Mouse (Mus musculus) midbrain, embryonic 10.5 days (tissue): ENCODE results near the gene Gm4303. TPM values are rescaled to one million over a fixed set of nuclear protein-coding genes. Genes with fewer than 3 reads are reported as not detected.
"Not testable (repeated sequence)": the region's sequence is repeated elsewhere in the genome, so short reads cannot be mapped to it uniquely, and the experiment has no call there.

Experiments
- DNase-seq: peaks from one replicate; pipeline ENCODE4 v3.0.0-alpha.2; 2017; ENCODE audit warnings: low spot score
- H3K27ac ChIP-seq: fragments of 300-500 bp; sonication (generic); replicated peaks from 2 replicates; pipeline ENCODE4 v1.5.1; 2016; ENCODE audit warnings: mild to moderate bottlenecking
- H3K27me3 ChIP-seq: fragments of 300-500 bp; sonication (generic); 2 replicates; pipeline ENCODE4 v1.6.1; 2016; ENCODE audit warnings: low read depth, mild to moderate bottlenecking; ENCODE audit not compliant: poor library complexity, severe bottlenecking
- H3K36me3 ChIP-seq: fragments of 300-500 bp; sonication (generic); 2 replicates; pipeline ENCODE4 v1.6.1; 2016; ENCODE audit warnings: mild to moderate bottlenecking, moderate library complexity
- H3K4me1 ChIP-seq: fragments of 300-500 bp; sonication (generic); 2 replicates; pipeline ENCODE4 v1.6.1; 2016
- H3K4me3 ChIP-seq: fragments of 300-500 bp; sonication (generic); 2 replicates; pipeline ENCODE4 v1.5.1; 2016; ENCODE audit warnings: mild to moderate bottlenecking, moderate library complexity
- H3K9me3 ChIP-seq: fragments of 300-500 bp; sonication (generic); replicated peaks from 2 replicates; pipeline ENCODE4 v1.6.1; 2016; ENCODE audit warnings: mild to moderate bottlenecking
- WGBS: fragments of 180-500 bp; shearing (Covaris S2); methylation state at CpG from one replicate; pipeline ENCODE4 v1.1.7; 2016; 5-methylcytosine and 5-hydroxymethylcytosine counted together
- polyA plus RNA-seq: library from polyadenylated mRNA; unstranded; fragments of >200 nt; fragmentation: Nextera tagmentation; extraction: Ambion mirVana; gene quantifications from 2 replicates; pipeline ENCODE4 v1.2.1, GENCODE M21; 2016

Gm4303 gene
- not detected in 2 replicates for polyA plus RNA-seq

DNA sequence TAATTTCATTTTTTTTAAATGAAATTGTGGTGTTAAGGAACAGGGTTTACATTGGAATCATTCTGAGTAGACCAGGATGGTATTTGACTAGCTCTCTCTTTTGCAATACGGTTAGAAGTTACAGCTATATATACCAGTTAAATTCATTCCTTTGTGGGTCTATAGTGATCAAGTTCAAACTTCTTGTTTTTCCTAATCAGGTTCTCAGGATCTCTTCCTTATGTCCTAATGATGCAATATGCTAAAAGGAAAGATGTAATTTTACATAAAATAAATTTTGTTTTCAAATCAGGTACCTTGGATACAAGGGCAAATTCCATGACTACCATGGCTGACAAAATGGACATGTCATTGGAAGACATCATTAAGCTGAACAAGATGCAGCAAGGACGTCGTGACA, at the start of gene Gm4303:
Gene Gm4303 (plus strand): TSS at position 301 of the 400 bp plus-strand sequence.
- not testable (repeated sequence) for DNase-seq, H3K4me3 ChIP-seq, H3K4me1 ChIP-seq, H3K27ac ChIP-seq, H3K27me3 ChIP-seq, H3K9me3 ChIP-seq, H3K36me3 ChIP-seq
- no CpG with 5 or more reads among the region's 3 CpGs for WGBS

DNA sequence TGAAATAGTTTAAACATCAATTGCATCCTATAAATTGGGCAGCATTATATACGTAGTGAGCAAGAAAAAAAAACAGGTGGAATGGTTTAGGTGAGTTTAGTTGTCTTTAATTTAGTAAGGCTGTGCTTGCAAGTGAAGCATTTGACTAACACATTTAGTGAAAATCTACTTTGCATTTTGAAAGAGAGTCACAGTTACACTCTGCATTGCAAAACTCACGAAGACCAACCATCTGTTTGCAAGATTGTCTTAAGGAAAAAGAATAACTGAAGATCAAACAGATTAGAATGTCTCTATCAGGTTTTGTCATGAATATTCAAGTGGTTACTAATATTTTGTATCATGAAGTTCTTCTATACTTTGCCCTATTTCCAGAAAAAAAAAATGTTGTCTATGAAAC, 49.7 kb upstream of the Gm4303 start:
- Histone ChIP-seq H3K4me1 (no peaks in the 10 kb centered on the region), H3K27ac (no peak overlapping the region), H3K9me3 (no peaks in the 10 kb centered on the region), H3K36me3 (no peaks in the 10 kb centered on the region), H3K4me3 (no peak overlapping the region), H3K27me3 (no peaks in the 10 kb centered on the region)
- WGBS = 89% methylated on average over 2 of the region's 2 CpGs
- no peak for DNase-seq

DNA sequence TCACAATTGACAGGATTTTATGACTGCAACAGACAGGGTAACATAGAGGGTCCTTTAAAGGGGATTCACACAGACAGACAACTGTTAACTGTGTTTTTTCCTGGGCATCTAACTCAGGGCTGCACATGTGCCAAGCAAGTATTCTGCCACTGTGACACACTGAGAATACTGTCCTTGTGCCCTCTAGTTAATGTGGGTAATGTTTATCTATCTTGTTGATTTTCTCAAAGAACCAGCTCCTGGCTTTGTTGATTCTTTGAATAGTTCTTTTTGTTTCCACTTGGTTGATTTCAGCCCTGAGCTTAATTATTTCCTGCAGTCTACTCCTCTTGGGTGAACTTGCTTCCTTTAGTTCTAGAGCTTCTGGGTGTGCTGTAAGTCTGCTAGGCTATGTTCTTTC, 45.7 kb upstream of the Gm4303 start:
- DNase-seq, H3K27me3 ChIP-seq, H3K4me3 ChIP-seq, H3K27ac ChIP-seq, H3K36me3 ChIP-seq, H3K9me3 ChIP-seq, H3K4me1 ChIP-seq: not testable (repeated sequence)

DNA sequence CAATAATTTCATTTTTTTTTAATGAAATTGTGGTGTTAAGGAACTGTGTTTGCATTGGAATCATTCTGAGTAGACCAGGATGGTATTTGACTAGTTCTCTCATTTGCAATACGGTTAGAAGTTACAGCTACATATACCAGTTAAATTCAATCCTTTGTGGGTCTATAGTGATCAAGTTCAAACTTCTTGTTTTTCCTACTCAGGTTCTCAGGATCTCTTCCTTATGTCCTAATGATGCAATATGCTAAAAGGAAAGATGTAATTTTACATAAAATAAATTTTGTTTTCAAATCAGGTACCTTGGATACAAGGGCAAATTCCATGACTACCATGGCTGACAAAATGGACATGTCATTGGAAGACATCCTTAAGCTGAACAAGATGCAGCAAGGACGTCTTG, 10.4 kb upstream of the Gm4303 start, which contains the start of gene Gm4301:
Gene Gm4301 (plus strand): TSS at position 301 of the 400 bp plus-strand sequence.
- WGBS = no CpG with 5 or more reads among the region's 2 CpGs

DNA sequence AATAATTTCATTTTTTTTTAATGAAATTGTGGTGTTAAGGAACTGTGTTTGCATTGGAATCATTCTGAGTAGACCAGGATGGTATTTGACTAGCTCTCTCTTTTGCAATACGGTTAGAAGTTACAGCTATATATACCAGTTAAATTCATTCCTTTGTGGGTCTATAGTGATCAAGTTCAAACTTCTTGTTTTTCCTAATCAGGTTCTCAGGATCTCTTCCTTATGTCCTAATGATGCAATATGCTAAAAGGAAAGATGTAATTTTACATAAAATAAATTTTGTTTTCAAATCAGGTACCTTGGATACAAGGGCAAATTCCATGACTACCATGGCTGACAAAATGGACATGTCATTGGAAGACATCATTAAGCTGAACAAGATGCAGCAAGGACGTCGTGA, 5.2 kb upstream of the Gm4303 start, which contains the start of gene Gm4302:
Gene Gm4302 (plus strand): TSS at position 301 of the 400 bp plus-strand sequence.
- H3K4me3 ChIP-seq, H3K36me3 ChIP-seq, H3K4me1 ChIP-seq, H3K9me3 ChIP-seq, DNase-seq, H3K27me3 ChIP-seq, H3K27ac ChIP-seq: not testable (repeated sequence)
- no CpG with 5 or more reads among the region's 3 CpGs for WGBS

More for the DNA sequence above, 10.4 kb upstream of the Gm4303 start, which contains the start of gene Gm4301:
- H3K4me3 ChIP-seq, DNase-seq, H3K27ac ChIP-seq, H3K27me3 ChIP-seq, H3K4me1 ChIP-seq, H3K9me3 ChIP-seq, H3K36me3 ChIP-seq: not testable (repeated sequence)

DNA sequence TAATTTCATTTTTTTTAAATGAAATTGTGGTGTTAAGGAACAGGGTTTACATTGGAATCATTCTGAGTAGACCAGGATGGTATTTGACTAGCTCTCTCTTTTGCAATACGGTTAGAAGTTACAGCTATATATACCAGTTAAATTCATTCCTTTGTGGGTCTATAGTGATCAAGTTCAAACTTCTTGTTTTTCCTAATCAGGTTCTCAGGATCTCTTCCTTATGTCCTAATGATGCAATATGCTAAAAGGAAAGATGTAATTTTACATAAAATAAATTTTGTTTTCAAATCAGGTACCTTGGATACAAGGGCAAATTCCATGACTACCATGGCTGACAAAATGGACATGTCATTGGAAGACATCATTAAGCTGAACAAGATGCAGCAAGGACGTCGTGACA, 5.0 kb downstream of the Gm4303 start, which contains the start of gene Gm4305:
Gene Gm4305 (plus strand): TSS at position 301 of the 400 bp plus-strand sequence.
- H3K4me3 ChIP-seq, H3K27me3 ChIP-seq, H3K4me1 ChIP-seq, H3K9me3 ChIP-seq, H3K27ac ChIP-seq, DNase-seq, H3K36me3 ChIP-seq: not testable (repeated sequence)
- WGBS = no CpG with 5 or more reads among the region's 3 CpGs

DNA sequence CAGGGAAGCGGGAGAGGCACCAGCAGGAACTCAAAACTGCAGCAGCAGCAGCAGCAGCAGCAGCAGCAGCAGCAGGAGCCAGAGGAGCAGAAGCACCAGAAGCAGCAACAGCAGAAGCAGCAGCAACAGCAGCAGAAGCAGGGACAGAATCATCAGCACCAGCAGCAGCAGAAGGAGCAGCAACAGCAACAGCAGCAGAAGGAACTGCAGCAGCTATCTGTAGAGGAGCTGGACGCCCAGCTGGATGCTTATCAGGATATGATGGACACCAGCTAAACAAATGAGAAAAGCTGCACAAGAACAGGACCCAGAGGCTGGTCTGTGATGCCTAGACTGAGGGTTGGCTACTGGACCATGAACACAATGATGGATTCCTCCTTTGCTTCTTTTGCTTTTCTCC, 11.1 kb downstream of the Gm4303 start:
- not testable (repeated sequence) for H3K4me1 ChIP-seq, H3K36me3 ChIP-seq, H3K9me3 ChIP-seq, DNase-seq, H3K27me3 ChIP-seq, H3K4me3 ChIP-seq, H3K27ac ChIP-seq
- 77% methylated on average over 2 of the region's 2 CpGs for WGBS

DNA sequence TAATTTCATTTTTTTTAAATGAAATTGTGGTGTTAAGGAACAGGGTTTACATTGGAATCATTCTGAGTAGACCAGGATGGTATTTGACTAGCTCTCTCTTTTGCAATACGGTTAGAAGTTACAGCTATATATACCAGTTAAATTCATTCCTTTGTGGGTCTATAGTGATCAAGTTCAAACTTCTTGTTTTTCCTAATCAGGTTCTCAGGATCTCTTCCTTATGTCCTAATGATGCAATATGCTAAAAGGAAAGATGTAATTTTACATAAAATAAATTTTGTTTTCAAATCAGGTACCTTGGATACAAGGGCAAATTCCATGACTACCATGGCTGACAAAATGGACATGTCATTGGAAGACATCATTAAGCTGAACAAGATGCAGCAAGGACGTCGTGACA, 15.3 kb downstream of the Gm4303 start, which contains the start of gene Gm4307:
Gene Gm4307 (plus strand): TSS at position 301 of the 400 bp plus-strand sequence.
- H3K9me3 ChIP-seq, H3K4me3 ChIP-seq, H3K4me1 ChIP-seq, DNase-seq, H3K27ac ChIP-seq, H3K27me3 ChIP-seq, H3K36me3 ChIP-seq: not testable (repeated sequence)
- WGBS = no CpG with 5 or more reads among the region's 3 CpGs

DNA sequence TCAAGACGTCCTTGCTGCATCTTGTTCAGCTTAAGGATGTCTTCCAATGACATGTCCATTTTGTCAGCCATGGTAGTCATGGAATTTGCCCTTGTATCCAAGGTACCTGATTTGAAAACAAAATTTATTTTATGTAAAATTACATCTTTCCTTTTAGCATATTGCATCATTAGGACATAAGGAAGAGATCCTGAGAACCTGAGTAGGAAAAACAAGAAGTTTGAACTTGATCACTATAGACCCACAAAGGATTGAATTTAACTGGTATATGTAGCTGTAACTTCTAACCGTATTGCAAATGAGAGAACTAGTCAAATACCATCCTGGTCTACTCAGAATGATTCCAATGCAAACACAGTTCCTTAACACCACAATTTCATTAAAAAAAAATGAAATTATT, 36.7 kb downstream of the Gm4303 start, which contains the start of gene Gm4312:
Gene Gm4312 (minus strand): TSS at position 101 of the 400 bp plus-strand sequence.
- no CpG with 5 or more reads among the region's 2 CpGs for WGBS
- not testable (repeated sequence) for H3K36me3 ChIP-seq, H3K4me1 ChIP-seq, H3K9me3 ChIP-seq, H3K4me3 ChIP-seq, H3K27ac ChIP-seq, DNase-seq, H3K27me3 ChIP-seq

Other genes starting within 250 kb of the Gm4303 start
- not detected in 2 replicates for gene Gm4301, start 10.3 kb upstream of the Gm4303 start, polyA plus RNA-seq
- gene Gm4302, start 5.1 kb upstream of the Gm4303 start, polyA plus RNA-seq = not detected in 2 replicates
- gene Gm4305, start 5.1 kb downstream of the Gm4303 start, polyA plus RNA-seq = not detected in 2 replicates
- gene Gm4307, start 15.4 kb downstream of the Gm4303 start, polyA plus RNA-seq = not detected in 2 replicates
- not detected in 2 replicates for gene Gm4312, start 36.6 kb downstream of the Gm4303 start, polyA plus RNA-seq
- 17.4 and 19.1 TPM in 2 replicates for gene Tmtc3, start 141.4 kb downstream of the Gm4303 start, polyA plus RNA-seq
- gene Cep290, start 141.6 kb downstream of the Gm4303 start, polyA plus RNA-seq = 5.0 and 5.8 TPM in 2 replicates
- 10.4 and 11.0 TPM in 2 replicates for gene 4930430F08Rik, start 244.5 kb downstream of the Gm4303 start, polyA plus RNA-seq
- not detected in 2 replicates for gene 1700017N19Rik, start 244.5 kb downstream of the Gm4303 start, polyA plus RNA-seq